In the genomic region with DNA sequence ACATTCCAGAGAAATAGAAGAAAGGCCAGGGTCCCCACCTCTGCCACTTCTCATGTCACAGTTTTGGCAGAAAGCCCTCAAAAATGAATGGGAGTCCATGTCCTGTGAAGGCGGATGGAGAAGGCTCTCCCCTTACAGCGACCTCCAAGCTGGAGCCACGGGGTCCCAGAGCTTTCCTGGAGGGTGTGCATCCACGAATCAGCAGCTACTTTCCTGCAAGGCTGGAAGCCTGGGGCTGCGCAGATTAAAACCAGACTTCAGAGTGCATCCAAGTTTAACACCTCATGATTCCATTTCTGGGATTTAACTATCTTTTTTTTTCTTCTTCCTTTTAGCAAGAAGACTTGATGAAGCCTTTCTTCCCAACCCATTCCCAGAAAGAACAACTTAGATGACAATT, we compare ENCODE assay signal across 29 mouse cellular contexts. TPM values are rescaled to one million over a fixed set of nuclear protein-coding genes. Genes with fewer than 3 reads are reported as not detected.
DNase-seq lines count a peak whose midpoint lies in the region; ATAC-seq and TF ChIP-seq lines count a peak whose summit lies in the region.
"Had no signal": no experiment of that assay in that cellular context is flagged by ENCODE, and none has a peak within 500 bp of the region (broad histone marks: within the 10 kb centered on the region; RNA-seq: fewer than 3 reads in every experiment).

No protein-coding gene starts in this region.

- TF ChIP-seq POLR2A in limb, embryonic 14.5 days (IDR thresholded peaks at IDR 0.05; ENCODE audit: borderline replicate concordance, extremely low read depth, insufficient read depth, insufficient read length): no peak

- no peaks in the 10 kb centered on the region for H3K27me3 ChIP-seq in forebrain, embryonic 11.5 days (ENCODE audit: control insufficient read depth, insufficient read depth, low read length)
- H3K27me3 ChIP-seq in forebrain, embryonic 13.5 days: no peaks in the 10 kb centered on the region; the same call in 1 of the 2 replicates
- H3K27me3 ChIP-seq in kidney, embryonic 16.5 days (ENCODE audit: insufficient read depth, low read length): no peaks in the 10 kb centered on the region
- H3K27me3 ChIP-seq in embryonic facial prominence, embryonic 15.5 days: no peaks in the 10 kb centered on the region
- no peaks in the 10 kb centered on the region for H3K27me3 ChIP-seq in limb, embryonic 14.5 days (ENCODE audit: control insufficient read depth, insufficient read depth, low read length)
- H3K27me3 ChIP-seq in midbrain, embryonic 10.5 days (ENCODE audit: low read depth, poor library complexity, severe bottlenecking): no peaks in the 10 kb centered on the region
- H3K27me3 ChIP-seq: heart, embryonic 15.5 days had no signal

- ATAC-seq in forebrain, embryonic 11.5 days (replicated peaks; ENCODE audit: low FRiP score): no peak
- ATAC-seq in forebrain, embryonic 13.5 days: no peak
- ATAC-seq in kidney, embryonic 16.5 days (ENCODE audit: low FRiP score, low TSS enrichment): no peak
- no peak for ATAC-seq in embryonic facial prominence, embryonic 15.5 days (ENCODE audit: insufficient number of reproducible peaks, low FRiP score, low TSS enrichment, low read depth)
- peak; percentile 48; the same call in 1 of the 2 replicates for ATAC-seq in limb, embryonic 14.5 days (ENCODE audit: low FRiP score, low read depth)
- ATAC-seq: CD4-positive, CD25-positive, alpha-beta regulatory T cell, adult 4 months had no signal

- no peak overlapping the region for H3K9ac ChIP-seq in forebrain, embryonic 11.5 days (ENCODE audit: low read length)
- H3K9ac ChIP-seq in forebrain, embryonic 13.5 days: no peak overlapping the region
- no peak overlapping the region for H3K9ac ChIP-seq in kidney, embryonic 16.5 days (replicated peaks; ENCODE audit: low read length)
- no peak overlapping the region for H3K9ac ChIP-seq in embryonic facial prominence, embryonic 15.5 days
- no peak overlapping the region for H3K9ac ChIP-seq in limb, embryonic 14.5 days (ENCODE audit: low read depth, low read length, severe bottlenecking)
- H3K9ac ChIP-seq: forebrain, embryonic 12.5 days; heart, embryonic 15.5 days; hindbrain, embryonic 12.5 days; liver, embryonic 14.5 days; midbrain, embryonic 12.5 days; neural tube, embryonic 13.5 days had no signal

- no peaks in the 10 kb centered on the region for H3K4me1 ChIP-seq in forebrain, embryonic 11.5 days (replicated peaks; ENCODE audit: control insufficient read depth, insufficient read depth, low read length)
- peaks cover 8% of the 10 kb centered on the region; the same call in 1 of the 2 replicates for H3K4me1 ChIP-seq in forebrain, embryonic 13.5 days
- peaks cover 35% of the 10 kb centered on the region for H3K4me1 ChIP-seq in kidney, embryonic 16.5 days (ENCODE audit: insufficient read depth, low read length)
- peaks cover 53% of the 10 kb centered on the region for H3K4me1 ChIP-seq in embryonic facial prominence, embryonic 15.5 days
- H3K4me1 ChIP-seq in limb, embryonic 14.5 days (ENCODE audit: control insufficient read depth, insufficient read depth, low read length): peaks cover 56% of the 10 kb centered on the region
- peaks cover 10% of the 10 kb centered on the region for H3K4me1 ChIP-seq in midbrain, embryonic 10.5 days

- no peak overlapping the region for H3K27ac ChIP-seq in forebrain, embryonic 11.5 days (ENCODE audit: low read depth, low read length)
- no peak overlapping the region for H3K27ac ChIP-seq in forebrain, embryonic 13.5 days
- H3K27ac ChIP-seq in kidney, embryonic 16.5 days (ENCODE audit: low read length): no peak overlapping the region
- H3K27ac ChIP-seq in embryonic facial prominence, embryonic 15.5 days (replicated peaks): peak overlapping the region; percentile 83
- peak overlapping the region; percentile 82 for H3K27ac ChIP-seq in limb, embryonic 14.5 days (replicated peaks; ENCODE audit: low read depth, low read length)
- H3K27ac ChIP-seq in midbrain, embryonic 10.5 days (replicated peaks): no peak overlapping the region
- H3K27ac ChIP-seq: forebrain, embryonic 12.5 days; heart, embryonic 10.5 days; heart, embryonic 15.5 days; hindbrain, embryonic 12.5 days; liver, embryonic 14.5 days; midbrain, embryonic 12.5 days; neural tube, embryonic 13.5 days; stomach, postnatal 0 days had no signal

- DNase-seq in forebrain, embryonic 11.5 days (ENCODE audit: low spot score): peak; percentile 17
- DNase-seq in kidney, postnatal 10 days: peak; percentile 30
- DNase-seq in limb, embryonic 14.5 days (ENCODE audit: low spot score): peak; percentile 48
- no peak for DNase-seq in midbrain, embryonic 10.5 days (ENCODE audit: low spot score)
- DNase-seq: adrenal gland, postnatal 36 days; cerebellum, adult 18-20 months; cerebellum, postnatal 10 days; gastrocnemius, postnatal 14 days; kidney, adult 18-20 months; kidney, postnatal 36 days; layer of hippocampus, adult 9-11 months; liver; lung, adult 2 months; lung, postnatal 14 days; right cerebral cortex, postnatal 4 days; thymus, adult 18-20 months; thymus, postnatal 25 days had no signal

- H3K4me2 ChIP-seq in forebrain, embryonic 11.5 days (ENCODE audit: low read depth, low read length, severe bottlenecking): no peak overlapping the region
- H3K4me2 ChIP-seq in forebrain, embryonic 13.5 days: no peak overlapping the region
- no peak overlapping the region for H3K4me2 ChIP-seq in kidney, embryonic 16.5 days (replicated peaks; ENCODE audit: low read depth, low read length)
- 0 out of 2 replicates have a peak overlapping the region, but pooled peaks have one; percentile 4 for H3K4me2 ChIP-seq in embryonic facial prominence, embryonic 15.5 days (replicated peaks)
- H3K4me2 ChIP-seq in limb, embryonic 14.5 days (replicated peaks; ENCODE audit: low read depth, low read length, severe bottlenecking): peak overlapping the region; percentile 10; the same call in 1 of the 2 replicates
- H3K4me2 ChIP-seq: forebrain, embryonic 12.5 days; heart, embryonic 15.5 days; hindbrain, embryonic 12.5 days; midbrain, embryonic 12.5 days; neural tube, embryonic 13.5 days had no signal

- no peaks in the 10 kb centered on the region for H3K9me3 ChIP-seq in forebrain, embryonic 11.5 days (ENCODE audit: control insufficient read depth, low read length)
- H3K9me3 ChIP-seq in forebrain, embryonic 13.5 days (replicated peaks): no peaks in the 10 kb centered on the region
- H3K9me3 ChIP-seq in kidney, embryonic 16.5 days (ENCODE audit: low read length): no peaks in the 10 kb centered on the region
- H3K9me3 ChIP-seq in embryonic facial prominence, embryonic 15.5 days (replicated peaks): no peaks in the 10 kb centered on the region
- H3K9me3 ChIP-seq in limb, embryonic 14.5 days (ENCODE audit: control insufficient read depth, low read length): no peaks in the 10 kb centered on the region
- no peaks in the 10 kb centered on the region for H3K9me3 ChIP-seq in midbrain, embryonic 10.5 days (replicated peaks)
- H3K9me3 ChIP-seq: forebrain, embryonic 12.5 days; heart, embryonic 10.5 days; heart, embryonic 15.5 days; hindbrain, embryonic 12.5 days; midbrain, embryonic 12.5 days; neural tube, embryonic 13.5 days had no signal

- 59% methylated on average over 5 of the region's 5 CpGs for WGBS in forebrain, embryonic 11.5 days
- 57% methylated on average over 5 of the region's 5 CpGs for WGBS in forebrain, embryonic 13.5 days
- WGBS in kidney, embryonic 16.5 days: 42% methylated on average over 5 of the region's 5 CpGs
- WGBS in embryonic facial prominence, embryonic 15.5 days: 23% methylated on average over 5 of the region's 5 CpGs
- WGBS in limb, embryonic 14.5 days: 18% methylated on average over 5 of the region's 5 CpGs
- whole genome bisulfite sequencing in midbrain, embryonic 10.5 days: 66% methylated on average over 5 of the region's 5 CpGs

- no peak overlapping the region for H3K4me3 ChIP-seq in forebrain, embryonic 11.5 days (ENCODE audit: low read depth, low read length)
- no peak overlapping the region for H3K4me3 ChIP-seq in forebrain, embryonic 13.5 days
- H3K4me3 ChIP-seq in kidney, embryonic 16.5 days (ENCODE audit: low read length): no peak overlapping the region
- H3K4me3 ChIP-seq in embryonic facial prominence, embryonic 15.5 days (replicated peaks): no peak overlapping the region
- H3K4me3 ChIP-seq in limb, embryonic 14.5 days (replicated peaks; ENCODE audit: low read length): no peak overlapping the region
- H3K4me3 ChIP-seq in midbrain, embryonic 10.5 days: no peak overlapping the region
- H3K4me3 ChIP-seq: forebrain, embryonic 12.5 days; heart, embryonic 10.5 days; heart, embryonic 15.5 days; hindbrain, embryonic 12.5 days; midbrain, embryonic 12.5 days; neural tube, embryonic 13.5 days had no signal

- no peaks in the 10 kb centered on the region for H3K36me3 ChIP-seq in forebrain, embryonic 11.5 days (ENCODE audit: control insufficient read depth, insufficient read depth, low read length)
- no peaks in the 10 kb centered on the region for H3K36me3 ChIP-seq in forebrain, embryonic 13.5 days (ENCODE audit: poor library complexity, severe bottlenecking)
- no peaks in the 10 kb centered on the region for H3K36me3 ChIP-seq in kidney, embryonic 16.5 days (ENCODE audit: insufficient read depth, low read length)
- H3K36me3 ChIP-seq in embryonic facial prominence, embryonic 15.5 days: no peaks in the 10 kb centered on the region
- no peaks in the 10 kb centered on the region for H3K36me3 ChIP-seq in limb, embryonic 14.5 days (ENCODE audit: control insufficient read depth, insufficient read depth, low read length)
- no peaks in the 10 kb centered on the region for H3K36me3 ChIP-seq in midbrain, embryonic 10.5 days
- H3K36me3 ChIP-seq: forebrain, embryonic 12.5 days; heart, embryonic 10.5 days; heart, embryonic 15.5 days; hindbrain, embryonic 12.5 days; midbrain, embryonic 12.5 days; neural tube, embryonic 13.5 days had no signal

RNA-seq across cellular contexts. Expression of gene C1qtnf2, which starts 6.5 kb away (rescaled TPM):
- polyA plus RNA-seq in forebrain, embryonic 11.5 days (2014; fragmentation: Nextera tagmentation; extraction: Ambion mirVana): 1.1 and 1.6 TPM in 2 replicates
- polyA plus RNA-seq in forebrain, embryonic 13.5 days (2015; fragmentation: Nextera tagmentation; extraction: Ambion mirVana): 2.2 and 2.6 TPM in 2 replicates
- polyA plus RNA-seq in kidney, embryonic 16.5 days (2015; fragmentation: Nextera tagmentation; extraction: Ambion mirVana): 17.8 and 20.8 TPM in 2 replicates
- 30.4 and 38.4 TPM in 2 replicates for polyA plus RNA-seq in embryonic facial prominence, embryonic 15.5 days (2015; fragmentation: Nextera tagmentation; extraction: Ambion mirVana)
- 32.7 and 32.9 TPM in 2 replicates for polyA plus RNA-seq in limb, embryonic 14.5 days (2012; rRNA removed)
- polyA plus RNA-seq in limb, embryonic 14.5 days (2014; fragmentation: Nextera tagmentation; extraction: Ambion mirVana): 40.3 and 46.1 TPM in 2 replicates
- polyA plus RNA-seq in midbrain, embryonic 10.5 days (2016; fragmentation: Nextera tagmentation; extraction: Ambion mirVana): 1.4 and 2.2 TPM in 2 replicates
- polyA plus RNA-seq: CD4-positive, CD25-positive, alpha-beta regulatory T cell, adult 4 months had no signal

RNA-seq across cellular contexts. Expression of gene Slu7, which starts 47.0 kb away (rescaled TPM):
- polyA plus RNA-seq in forebrain, embryonic 11.5 days (2014; fragmentation: Nextera tagmentation; extraction: Ambion mirVana): 50.1 and 60.8 TPM in 2 replicates
- 68.4 and 72.8 TPM in 2 replicates for polyA plus RNA-seq in forebrain, embryonic 13.5 days (2015; fragmentation: Nextera tagmentation; extraction: Ambion mirVana)
- polyA plus RNA-seq in kidney, embryonic 16.5 days (2015; fragmentation: Nextera tagmentation; extraction: Ambion mirVana): 59.6 and 66.3 TPM in 2 replicates
- 56.9 and 58.5 TPM in 2 replicates for polyA plus RNA-seq in embryonic facial prominence, embryonic 15.5 days (2015; fragmentation: Nextera tagmentation; extraction: Ambion mirVana)
- 8.2 and 15.5 TPM in 2 replicates for polyA plus RNA-seq in limb, embryonic 14.5 days (2012; rRNA removed)
- polyA plus RNA-seq in limb, embryonic 14.5 days (2014; fragmentation: Nextera tagmentation; extraction: Ambion mirVana): 48.2 and 52.1 TPM in 2 replicates
- 59.2 and 59.5 TPM in 2 replicates for polyA plus RNA-seq in midbrain, embryonic 10.5 days (2016; fragmentation: Nextera tagmentation; extraction: Ambion mirVana)

RNA-seq across cellular contexts. Expression of gene Ccnjl, which starts 48.0 kb away (rescaled TPM):
- polyA plus RNA-seq in forebrain, embryonic 11.5 days (2014; fragmentation: Nextera tagmentation; extraction: Ambion mirVana): 30.7 and 32.3 TPM in 2 replicates
- polyA plus RNA-seq in forebrain, embryonic 13.5 days (2015; fragmentation: Nextera tagmentation; extraction: Ambion mirVana): 13.9 and 15.1 TPM in 2 replicates
- polyA plus RNA-seq in kidney, embryonic 16.5 days (2015; fragmentation: Nextera tagmentation; extraction: Ambion mirVana): 26.4 and 29.9 TPM in 2 replicates
- 10.9 and 12.0 TPM in 2 replicates for polyA plus RNA-seq in embryonic facial prominence, embryonic 15.5 days (2015; fragmentation: Nextera tagmentation; extraction: Ambion mirVana)
- 5.1 and 5.9 TPM in 2 replicates for polyA plus RNA-seq in limb, embryonic 14.5 days (2012; rRNA removed)
- 7.7 and 11.5 TPM in 2 replicates for polyA plus RNA-seq in limb, embryonic 14.5 days (2014; fragmentation: Nextera tagmentation; extraction: Ambion mirVana)
- 40.3 and 41.3 TPM in 2 replicates for polyA plus RNA-seq in midbrain, embryonic 10.5 days (2016; fragmentation: Nextera tagmentation; extraction: Ambion mirVana)

RNA-seq across cellular contexts. Expression of gene Pttg1, which starts 54.5 kb away (rescaled TPM):
- 59.8 and 68.2 TPM in 2 replicates for polyA plus RNA-seq in forebrain, embryonic 11.5 days (2014; fragmentation: Nextera tagmentation; extraction: Ambion mirVana)
- polyA plus RNA-seq in forebrain, embryonic 13.5 days (2015; fragmentation: Nextera tagmentation; extraction: Ambion mirVana): 38.1 and 45.3 TPM in 2 replicates
- polyA plus RNA-seq in kidney, embryonic 16.5 days (2015; fragmentation: Nextera tagmentation; extraction: Ambion mirVana): 101 and 102 TPM in 2 replicates
- 76.3 and 83.4 TPM in 2 replicates for polyA plus RNA-seq in embryonic facial prominence, embryonic 15.5 days (2015; fragmentation: Nextera tagmentation; extraction: Ambion mirVana)
- 50.9 and 66.8 TPM in 2 replicates for polyA plus RNA-seq in limb, embryonic 14.5 days (2012; rRNA removed)
- polyA plus RNA-seq in limb, embryonic 14.5 days (2014; fragmentation: Nextera tagmentation; extraction: Ambion mirVana): 80.9 and 86.5 TPM in 2 replicates
- polyA plus RNA-seq in midbrain, embryonic 10.5 days (2016; fragmentation: Nextera tagmentation; extraction: Ambion mirVana): 94.6 and 109 TPM in 2 replicates

Comparison
In these comparisons a context has a peak if more than half of its experiments do, and no peak if none do; other contexts are left out.
1. H3K27ac ChIP-seq: peak in embryonic facial prominence, embryonic 15.5 days (single experiment) and limb, embryonic 14.5 days (single experiment); none in forebrain, embryonic 11.5 days (single experiment), forebrain, embryonic 13.5 days (single experiment), kidney, embryonic 16.5 days (single experiment) and midbrain, embryonic 10.5 days (single experiment).
2. H3K4me2 ChIP-seq: peak in embryonic facial prominence, embryonic 15.5 days (single experiment) and limb, embryonic 14.5 days (single experiment); none in forebrain, embryonic 11.5 days (single experiment), forebrain, embryonic 13.5 days (single experiment) and kidney, embryonic 16.5 days (single experiment).